Mouse (Mus musculus) thymus, adult 18-20 months (tissue): Measurements from ENCODE around the gene Dcdc2b.

Source experiments
- DNase-seq, 2 experiments: peaks; one replicate each; pipeline ENCODE4 v3.0.0; 2022; ENCODE audit warnings: mixed read lengths in 2 of 2

Gene Dcdc2b

DNA sequence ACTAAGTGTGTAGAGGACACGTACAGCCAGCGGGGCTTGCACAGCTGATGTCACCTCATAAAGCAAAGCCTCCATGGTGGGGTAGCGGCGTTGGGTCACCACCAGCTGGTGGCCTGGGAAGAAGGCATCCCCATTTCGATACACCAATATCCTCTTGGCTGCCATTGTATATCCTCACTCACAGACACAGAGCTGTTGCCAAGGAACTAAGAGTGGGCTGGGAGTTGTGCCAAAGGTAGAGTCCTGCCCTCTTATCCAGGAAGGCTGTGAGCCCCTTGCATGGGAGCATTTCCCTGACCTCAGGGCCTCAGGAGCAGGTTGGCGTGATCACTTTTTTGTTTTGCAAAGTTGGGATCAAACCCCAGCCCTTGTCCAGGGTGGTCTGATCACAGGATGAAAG is at the start of gene Dcdc2b:
Gene Dcdc2b, minus strand, starts transcription at position 165 of the 400 bp plus-strand sequence.
- DNase-seq = peak in 1 of 2 experiments; percentile 4

DNA sequence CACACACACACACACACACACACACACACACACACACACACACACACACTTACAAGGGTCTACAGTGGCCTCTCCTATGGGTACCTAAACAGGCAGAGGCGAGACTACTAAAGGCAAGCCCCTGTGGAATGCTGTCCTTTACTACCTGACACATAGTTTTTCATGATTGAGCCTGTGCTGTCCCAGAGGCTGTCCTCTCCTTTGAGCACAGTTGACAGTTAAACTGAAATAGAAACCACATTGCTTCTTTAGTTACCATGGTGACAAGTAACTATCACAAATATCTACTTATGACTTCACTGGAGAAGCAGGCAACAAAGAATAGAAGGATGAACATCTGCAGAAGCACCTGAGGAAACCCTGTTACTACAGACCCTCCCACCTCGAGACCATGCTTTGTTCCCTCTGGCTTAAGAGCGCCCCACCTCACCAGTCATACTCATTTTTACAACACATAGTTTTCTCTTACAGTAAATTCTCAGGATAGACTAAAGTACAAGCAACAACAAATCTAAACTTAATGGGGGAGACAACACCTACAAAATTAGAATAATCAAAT is 48.3 kb upstream of the Dcdc2b start:
- DNase-seq = no peak

DNA sequence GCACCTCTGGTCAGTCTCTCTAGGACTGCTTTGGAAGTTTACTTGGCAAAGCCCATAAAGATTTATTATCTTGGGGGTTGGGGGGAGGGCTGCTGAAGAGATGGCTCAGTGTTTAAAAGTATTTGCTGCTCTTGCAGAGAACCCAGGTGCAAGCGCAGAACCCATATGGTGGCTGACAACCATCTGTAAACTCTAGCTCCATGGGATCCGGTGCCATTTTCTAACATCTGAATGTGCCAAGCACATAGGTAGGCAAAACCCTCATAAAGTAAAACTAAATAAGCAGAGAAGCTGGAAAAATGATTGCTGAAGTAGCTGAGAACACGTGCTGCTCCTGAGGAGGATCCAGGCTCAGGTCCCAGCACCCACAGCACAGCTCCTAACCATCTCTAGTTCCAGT is 47.5 kb upstream of the Dcdc2b start:
- DNase-seq = no peak

DNA sequence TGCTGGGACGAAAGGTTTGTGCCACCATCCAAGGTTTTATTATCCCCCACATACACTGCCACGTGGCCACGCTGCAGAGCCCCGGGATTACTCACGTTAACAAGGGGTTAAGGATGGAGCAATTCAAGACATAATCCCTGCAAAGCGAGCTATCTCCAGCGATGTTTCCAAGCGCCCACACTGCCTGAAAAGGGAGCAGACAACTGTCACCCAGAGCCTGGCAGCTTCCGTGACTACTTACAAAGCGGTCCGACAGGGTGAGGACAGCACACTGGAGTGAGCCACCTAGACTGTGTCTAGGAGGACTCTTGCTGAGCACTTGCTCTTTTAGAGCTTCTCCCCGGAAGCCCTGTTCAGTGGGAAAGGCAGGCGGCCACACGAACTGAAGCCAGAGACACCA is 40.7 kb upstream of the Dcdc2b start:
- DNase-seq = no peak

DNA sequence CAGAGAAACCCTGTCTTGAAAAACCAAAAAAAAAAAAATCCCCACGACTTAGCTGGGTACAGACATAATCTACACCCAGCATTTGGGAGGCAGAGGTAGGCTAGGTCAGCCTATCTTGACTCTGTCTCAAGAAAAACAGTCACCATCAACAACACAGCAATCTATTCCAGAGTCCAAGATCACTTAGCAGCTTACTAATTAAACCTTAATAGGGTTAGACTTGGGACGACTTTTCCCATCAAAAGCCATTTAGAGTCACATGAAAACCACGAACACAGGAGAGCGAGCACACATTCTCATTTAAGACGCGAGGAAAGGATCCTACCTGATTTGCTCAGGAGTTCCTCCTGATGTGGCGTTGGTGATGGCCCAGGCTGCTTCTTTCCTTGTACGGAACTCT is 36.3 kb upstream of the Dcdc2b start:
- no peak for DNase-seq

DNA sequence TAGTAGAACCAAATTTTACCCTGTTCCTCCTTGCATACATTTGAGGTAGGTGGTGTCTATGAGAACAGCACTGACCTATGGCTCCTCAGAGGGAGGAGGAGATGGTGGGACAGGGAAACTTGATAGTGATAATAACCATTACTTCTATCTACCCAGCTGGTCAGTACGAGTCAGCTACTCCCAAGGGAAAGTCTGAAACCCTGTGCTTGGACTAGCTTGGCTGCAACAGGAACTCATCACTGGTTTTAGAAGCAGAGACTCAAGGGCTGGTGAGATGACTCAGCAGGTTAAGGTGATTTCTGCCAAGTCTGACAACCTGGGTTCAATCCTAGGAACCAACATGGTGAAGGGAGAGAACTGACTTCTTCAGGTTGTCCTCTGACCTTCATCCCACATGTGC is 34.6 kb upstream of the Dcdc2b start:
- no peak for DNase-seq

DNA sequence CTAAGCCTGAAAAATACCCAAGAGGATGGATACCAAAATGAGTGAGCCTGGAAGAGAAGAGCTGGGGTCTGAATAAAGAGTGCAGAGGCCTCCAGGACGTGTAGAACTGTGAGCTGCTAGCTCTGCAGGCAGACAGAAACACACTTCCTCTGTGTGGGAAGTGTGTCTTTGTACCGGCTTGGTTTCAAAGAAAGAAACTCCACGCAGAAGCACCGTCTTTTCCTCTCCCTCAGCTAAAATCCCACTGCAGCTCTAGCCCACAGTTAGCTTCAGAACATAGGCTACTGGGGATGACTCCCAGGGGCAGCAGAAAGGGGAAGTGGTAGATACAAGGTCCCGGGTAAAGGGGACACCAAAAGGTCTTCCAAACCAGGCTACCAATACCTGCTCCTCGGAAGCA is 31.1 kb upstream of the Dcdc2b start:
- DNase-seq = no peak

DNA sequence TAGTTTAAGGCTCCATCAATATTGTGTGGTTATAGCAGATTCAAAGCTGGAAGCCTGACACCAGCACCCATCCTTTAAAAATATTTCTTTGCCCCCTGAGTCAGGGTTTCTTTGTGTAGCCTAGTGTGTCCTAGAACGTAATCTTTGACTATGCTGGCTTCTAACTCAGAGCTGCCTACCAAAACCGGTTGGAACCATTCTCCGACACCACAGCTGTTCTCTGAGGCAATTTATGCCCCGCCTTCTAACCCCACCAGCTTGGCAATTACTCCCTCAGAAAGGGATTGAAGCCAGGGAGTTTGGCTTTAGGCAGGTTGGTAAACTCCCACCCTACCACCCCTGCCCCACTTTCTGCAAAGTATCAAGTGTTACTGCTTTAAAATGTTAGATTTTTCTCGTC is 27.7 kb upstream of the Dcdc2b start:
- DNase-seq = no peak

DNA sequence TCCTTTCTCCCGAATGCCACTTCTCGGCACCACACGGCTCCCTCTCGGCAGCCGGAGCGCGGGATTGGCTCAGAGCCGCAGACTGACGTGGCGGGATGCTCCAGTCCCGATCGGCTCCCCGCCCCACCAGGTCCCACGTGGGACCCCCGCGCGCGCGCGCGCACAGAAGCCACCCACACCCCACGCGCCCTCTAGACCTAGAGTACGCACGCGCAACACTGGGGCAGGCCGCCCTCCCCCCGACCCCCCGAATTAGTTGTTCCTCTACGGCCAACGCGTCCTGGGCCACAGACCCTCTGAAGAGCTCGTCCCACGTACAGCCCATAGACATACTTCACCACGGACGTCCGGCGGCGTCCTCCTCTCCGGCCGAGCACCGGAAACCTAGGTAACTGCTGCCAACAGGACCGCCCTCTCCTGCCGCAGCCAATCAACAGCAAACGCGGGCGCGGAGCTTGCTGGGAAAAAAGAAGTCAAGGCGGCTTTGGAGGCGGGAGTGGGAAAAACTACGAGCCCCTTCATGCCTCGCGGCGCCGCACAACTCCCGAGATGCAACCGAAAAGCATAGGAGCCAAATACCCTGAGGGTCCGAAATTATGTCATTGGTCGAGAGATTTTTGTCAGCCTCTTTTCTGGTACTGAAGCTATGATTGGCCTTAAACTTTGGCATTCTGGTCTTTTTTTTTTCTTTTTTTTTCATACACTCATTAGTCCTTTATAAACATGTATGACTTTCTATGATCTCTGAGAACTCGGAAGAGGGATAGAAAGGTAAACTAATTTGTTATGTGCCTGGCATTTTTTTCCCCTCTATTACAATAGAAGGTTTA is 26.8 kb upstream of the Dcdc2b start, which contains the start of gene Txlna:
Gene Txlna, minus strand, starts transcription at position 428 of the 830 bp plus-strand sequence.
- DNase-seq = peak; percentile 94 to 96

DNA sequence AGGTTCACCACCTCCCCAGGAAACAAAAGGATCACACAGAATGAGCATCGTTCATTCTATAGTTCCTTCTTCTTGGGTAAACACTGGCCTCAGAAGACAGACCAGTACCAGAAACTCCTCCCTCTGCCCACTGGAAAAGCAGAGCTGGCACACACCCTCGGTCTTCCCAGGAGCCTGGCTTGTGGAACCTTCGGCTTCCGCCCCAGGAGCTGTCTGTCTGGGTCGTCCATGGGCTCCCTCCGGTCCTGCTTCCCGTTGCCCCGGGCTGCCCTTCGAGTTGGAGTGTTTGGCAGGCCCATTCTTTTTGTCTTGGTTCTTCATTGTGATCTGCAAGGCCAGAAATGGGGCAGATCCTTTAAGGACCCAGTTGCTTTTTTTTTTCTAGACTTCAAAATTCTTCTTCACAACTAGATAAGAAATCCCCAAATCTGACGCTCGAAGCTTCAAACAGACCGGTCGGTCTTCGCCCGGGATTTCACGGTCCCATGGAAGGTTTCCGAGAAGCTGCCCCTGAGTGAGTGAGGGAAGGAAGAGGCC is 26.1 kb upstream of the Dcdc2b start:
- peak in 1 of 2 experiments; percentile 39 for DNase-seq

DNA sequence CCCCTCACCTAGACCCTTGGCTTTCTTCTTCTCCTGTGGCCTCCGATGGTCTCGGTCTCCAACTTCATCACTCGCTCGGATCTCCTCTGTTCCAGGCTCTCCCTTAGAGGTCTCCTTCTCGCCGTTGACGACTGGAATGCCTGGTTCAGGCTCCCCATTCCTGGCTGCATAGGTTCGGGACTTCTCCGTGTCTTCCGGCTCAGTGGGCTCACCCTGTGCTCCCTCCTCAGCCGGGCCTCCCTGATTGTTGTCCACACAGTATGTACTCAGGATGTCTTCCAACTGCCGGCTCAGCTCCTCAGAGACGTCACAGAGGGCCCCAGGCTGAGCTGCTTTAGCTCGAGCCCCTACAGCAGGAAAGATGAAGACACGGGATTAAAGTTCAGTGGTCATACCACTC is 25.2 kb upstream of the Dcdc2b start:
- DNase-seq = no peak

DNA sequence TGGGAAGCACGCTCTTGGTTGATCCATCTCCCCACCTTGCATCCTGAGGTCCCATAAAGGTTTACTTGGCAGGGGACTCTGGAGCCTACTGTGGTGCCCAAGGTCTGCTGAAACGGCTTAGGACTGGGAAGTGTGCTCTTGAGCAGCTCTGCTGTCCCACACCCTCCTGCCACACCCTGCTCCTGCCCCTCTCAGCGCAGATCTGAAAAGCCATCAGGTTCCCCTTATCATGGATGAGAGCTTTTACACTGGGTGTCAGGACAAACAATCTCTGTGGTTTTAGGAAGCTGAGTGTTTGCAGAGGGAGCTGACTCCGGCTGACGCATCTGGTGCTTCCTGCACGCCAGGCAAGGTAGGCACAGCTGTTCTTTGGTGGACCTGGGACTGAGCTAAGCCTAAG is 19.8 kb upstream of the Dcdc2b start:
- no peak for DNase-seq

DNA sequence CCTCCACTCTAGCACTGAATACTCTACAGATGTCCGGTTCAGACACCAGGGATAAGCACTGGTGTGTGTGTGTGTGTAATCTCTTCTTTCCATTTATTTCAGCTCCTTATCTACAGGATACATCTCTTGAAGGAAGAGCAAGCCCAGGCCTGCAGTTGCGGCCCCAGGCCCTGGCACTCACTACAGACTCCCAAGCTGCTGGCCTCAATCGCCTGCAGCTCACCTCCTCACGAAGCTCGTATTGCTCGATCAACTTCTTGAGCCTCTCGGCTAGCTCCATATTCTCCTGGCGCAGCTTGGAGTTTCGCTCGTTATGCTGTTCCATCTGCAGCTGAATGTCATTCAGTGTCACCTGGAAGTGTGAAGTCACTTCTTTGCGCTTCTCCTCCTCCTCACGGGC is 17.8 kb upstream of the Dcdc2b start:
- no peak for DNase-seq

DNA sequence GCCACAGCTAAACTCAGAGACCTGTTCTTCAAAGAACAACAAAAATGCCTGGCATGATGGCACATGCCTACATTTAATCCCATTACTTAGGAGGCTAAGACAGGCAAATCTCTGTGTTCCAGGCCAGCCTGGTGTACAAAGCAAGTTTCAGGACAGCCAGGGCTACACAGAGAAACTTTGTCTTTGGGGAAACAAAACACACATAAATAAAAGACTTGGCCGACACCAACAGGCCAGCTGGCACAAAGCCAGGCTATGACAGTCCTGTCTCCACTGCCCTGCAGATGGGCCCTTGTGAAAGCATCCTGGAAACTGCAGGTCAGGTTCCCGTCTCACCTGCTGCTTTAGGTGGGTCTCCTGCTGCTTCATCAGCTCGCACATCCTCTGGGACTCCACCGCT is 16.9 kb upstream of the Dcdc2b start:
- DNase-seq = no peak

DNA sequence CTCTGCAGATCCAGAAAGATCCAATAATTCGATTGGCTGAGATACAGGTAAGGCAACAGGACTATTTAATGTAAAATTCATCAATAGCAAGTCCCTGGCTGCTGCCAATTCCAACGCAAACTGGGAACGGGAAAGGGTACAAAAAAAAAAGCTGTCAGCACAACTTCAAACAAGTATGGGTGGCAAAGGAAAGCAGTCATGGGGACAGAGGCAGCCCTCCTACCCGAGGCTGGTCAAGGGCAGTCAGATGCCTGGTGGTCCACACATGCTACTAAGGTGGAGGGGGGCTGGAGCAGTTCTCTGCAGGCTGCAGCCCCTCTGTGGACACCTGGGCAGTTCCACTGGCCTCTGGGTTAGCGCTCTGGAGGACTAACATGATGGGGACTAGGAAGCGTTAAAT is 12.0 kb upstream of the Dcdc2b start:
- no peak for DNase-seq

DNA sequence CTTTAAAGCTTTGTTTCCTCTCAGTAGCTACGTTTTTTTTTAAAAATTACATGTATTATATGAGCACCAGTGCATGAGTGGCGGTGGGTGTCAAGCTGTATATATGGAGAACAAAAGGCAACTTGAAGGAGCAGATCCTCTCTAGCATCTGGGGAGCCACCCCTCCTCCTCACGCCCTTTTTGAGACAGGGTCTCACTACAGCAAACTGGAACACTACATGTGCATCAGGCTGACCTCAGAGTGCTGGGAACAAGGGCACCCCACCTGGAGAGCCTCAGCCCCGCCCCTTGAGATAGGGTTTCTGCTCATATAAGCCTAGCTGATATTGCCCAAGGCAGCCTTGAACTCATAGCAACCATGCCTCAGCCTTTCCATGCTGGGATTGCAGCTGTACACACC is 11.4 kb upstream of the Dcdc2b start:
- no peak for DNase-seq

DNA sequence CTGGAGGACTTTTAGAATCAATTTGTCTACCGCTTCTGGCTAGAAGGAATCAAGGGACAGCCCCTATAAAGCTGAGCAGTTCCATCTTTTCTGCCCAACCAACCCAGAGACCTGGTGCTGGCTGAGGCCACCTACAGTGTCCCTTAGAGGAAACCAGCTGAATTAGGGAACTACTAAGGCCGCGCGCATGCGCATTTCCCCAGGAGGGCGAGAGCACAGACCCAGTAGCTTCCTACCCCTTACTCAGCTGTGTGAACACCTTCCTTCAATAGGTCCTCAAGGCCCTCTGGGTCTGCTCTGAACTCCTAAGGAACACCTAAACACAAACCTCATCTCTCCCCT is 10.9 kb upstream of the Dcdc2b start:
- peak; percentile 54 to 69 for DNase-seq

DNA sequence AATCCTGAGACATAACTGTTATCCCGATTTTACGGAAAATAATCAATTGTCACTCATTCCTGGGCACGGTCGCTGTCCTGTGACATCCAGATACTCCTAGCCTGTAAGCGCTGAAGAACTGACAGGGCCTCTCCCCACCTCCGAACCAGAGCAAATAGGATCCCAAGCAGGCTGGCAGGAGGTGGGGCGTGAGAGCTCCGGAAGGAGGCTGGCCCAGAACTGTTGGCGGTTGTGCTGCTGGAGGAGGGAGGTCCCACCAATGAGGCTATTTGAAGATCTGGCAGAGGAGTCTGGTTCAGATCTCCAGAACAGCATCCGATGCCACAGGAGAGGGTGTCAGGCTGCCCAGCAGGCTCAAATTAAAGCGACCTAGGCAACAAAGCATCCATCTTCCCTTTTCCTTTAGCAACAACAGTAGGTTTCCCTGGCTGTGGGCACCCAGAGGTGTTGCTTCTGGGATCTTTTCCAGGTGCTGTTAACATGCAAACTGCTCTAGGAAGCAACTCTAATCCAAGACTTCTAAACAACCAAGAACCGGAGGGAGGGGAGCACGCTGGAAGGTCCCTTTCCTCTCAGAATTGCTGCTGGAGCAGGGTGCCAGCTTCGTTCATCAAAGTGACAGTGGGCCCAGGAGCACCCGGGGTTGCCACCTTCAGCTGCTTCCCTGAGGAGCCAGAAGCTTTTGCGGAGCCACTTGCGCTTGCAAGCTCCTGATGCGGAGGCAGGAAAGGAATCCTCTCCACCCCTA is 10.4 kb upstream of the Dcdc2b start:
- DNase-seq = peak; percentile 80 to 86

DNA sequence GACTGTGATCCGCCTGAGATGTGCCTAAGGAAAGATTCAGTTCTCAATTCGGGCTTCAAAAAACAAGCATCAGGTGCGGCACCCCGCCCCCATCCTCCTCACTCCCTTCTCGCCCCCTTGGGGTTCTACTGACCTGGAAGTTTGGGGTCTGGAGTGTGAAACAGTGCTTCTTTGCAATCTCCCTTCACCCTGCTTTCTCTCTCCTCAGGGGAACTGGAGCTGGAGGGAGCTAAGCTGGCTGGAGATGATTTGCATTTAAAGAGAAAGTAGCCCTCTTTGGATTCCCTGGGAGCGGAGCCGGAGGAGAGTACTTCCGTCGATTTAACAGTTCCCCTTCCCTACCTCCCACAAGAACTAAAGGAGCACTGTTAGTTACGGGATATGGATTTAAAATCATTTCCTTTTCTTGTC is 9.6 kb upstream of the Dcdc2b start, which contains the start of gene Ccdc28b:
Gene Ccdc28b, minus strand, starts transcription at position 267 of the 411 bp plus-strand sequence.
- DNase-seq = peak in 1 of 2 experiments; percentile 34

DNA sequence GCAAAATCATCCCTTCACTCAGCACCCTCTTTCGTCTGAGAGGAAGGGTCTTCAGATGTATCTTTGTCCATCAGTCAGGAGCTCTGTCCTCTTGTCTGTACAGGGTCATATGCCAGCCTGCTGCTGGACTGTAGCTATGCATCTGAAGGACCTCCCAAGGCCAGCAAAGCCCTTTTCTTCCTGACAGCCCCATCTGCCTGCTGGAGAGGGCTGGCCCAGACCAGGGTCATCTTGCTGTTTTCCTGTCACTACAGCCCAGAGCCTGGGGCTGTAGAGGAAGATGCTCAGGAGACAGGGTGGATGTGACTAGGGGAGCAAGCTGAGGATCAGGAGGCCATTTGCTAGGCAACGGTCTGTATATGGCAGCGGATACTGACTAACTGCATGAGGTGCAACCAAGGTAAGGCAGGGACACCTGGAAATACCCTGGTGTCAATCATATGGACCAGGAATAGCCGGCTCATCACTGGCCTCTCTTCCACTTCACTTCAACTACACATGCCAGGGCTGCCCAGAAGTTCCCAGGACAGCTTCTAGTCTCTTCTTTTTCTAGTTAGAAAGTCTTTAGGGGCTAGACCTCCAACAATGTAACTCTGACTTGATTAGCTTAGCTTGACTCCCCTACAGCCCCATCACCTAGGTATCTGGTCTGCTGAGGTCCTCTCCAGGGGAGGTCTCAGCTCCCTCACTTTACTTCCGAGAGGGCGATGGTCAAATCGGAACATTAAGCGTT is 8.9 kb upstream of the Dcdc2b start:
- no peak for DNase-seq

DNA sequence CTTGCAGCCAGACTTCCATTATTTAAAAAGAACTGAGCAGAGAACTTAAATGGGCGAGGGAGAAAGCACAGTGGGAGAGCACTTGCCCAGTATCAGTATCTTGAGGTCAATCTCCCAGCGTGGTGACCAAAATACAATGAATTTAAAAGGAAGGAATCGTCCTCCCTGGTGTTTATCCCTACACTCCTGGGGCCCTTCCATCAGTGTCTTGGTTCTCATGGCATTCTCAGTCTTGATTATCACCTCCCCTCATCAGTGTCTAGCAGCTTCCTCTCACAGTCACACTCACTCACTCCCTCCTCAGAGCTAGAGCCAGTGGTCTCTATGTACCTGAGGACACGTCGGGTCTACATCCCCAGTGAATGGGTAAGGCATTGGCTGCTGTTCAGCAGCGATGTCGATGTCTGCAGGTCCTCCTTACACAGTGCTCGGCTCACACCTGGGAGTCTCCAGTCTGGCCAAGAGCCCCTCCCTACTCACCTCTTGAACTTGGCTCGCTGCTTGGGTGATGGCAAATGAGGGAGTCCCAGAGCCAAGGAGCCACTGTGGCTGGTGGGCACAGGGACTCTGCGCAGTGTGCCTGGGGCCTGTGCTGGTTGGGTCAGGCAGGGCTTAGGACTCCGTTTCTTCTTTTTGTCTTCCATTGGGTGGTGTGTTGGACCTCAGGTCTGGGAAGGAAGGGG is 8.2 kb upstream of the Dcdc2b start:
- no peak for DNase-seq

DNA sequence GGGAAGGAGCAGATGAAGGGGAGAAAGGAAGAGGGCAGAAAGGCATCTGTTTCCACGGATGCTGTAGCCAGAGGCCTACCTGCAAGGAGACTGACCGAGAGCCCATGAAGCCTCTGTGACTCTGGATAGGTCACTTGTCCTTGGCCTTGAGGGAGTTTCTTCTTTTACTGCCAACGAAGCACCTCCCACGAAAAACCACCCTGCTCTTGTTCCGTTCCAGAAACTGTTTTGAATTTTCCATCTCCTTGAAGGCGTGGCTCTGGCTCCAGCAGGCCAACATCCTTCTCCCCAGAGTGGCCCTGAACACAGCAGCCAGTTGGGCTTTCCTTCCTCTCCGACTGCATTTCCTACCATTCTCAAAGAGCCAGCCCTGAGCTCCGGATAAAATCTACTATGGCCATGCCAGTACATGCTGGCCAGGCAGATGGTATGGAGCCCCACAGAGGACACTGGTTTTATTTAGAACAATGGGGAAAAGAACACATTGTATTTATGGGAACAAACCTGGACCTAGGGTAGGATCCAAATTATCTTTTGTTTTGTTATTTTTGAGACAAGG is 7.3 kb upstream of the Dcdc2b start:
- DNase-seq = no peak
